Mouse (Mus musculus): ENCODE measurements at regions not wholly inside any gene's neighbourhood (a gene's known extent, or its start where the extent isn't known, plus 50 kb on each side); places are given as distances from the start of the nearest gene placed in this dataset.

DNA sequence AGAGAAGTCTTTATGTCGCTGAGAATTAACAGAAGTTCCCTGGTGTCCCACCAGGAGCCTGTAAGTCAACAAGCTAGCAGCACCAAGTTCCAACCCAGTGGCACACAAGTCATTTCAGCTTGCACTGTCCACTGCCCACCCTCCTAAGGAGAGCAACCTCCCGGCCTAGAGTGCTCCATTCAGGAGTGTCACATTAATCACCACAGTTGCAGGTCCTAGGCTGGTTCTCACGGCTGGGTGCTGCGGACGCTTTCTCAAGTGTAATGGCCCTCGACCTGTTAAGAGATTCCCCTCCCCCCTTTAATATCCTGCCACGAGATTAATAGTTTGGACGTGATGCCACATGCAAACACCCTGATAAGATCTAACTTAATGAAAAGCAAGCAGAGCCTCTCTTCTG is 288.2 kb upstream of the Usp25 start:
- Histone ChIP-seq H3K36me3 (ENCODE audit: control insufficient read depth, insufficient read depth, low read length) (no peaks in the 10 kb centered on the region), H3K27me3 (ENCODE audit: control insufficient read depth, insufficient read depth, low read length) (no peaks in the 10 kb centered on the region), H3K9ac (ENCODE audit: low read length) (no peak overlapping the region), H3K27ac (ENCODE audit: low read depth, low read length) (no peak overlapping the region), H3K9me3 (ENCODE audit: control insufficient read depth, low read length) (no peaks in the 10 kb centered on the region), H3K4me3 (ENCODE audit: low read depth, low read length) (no peak overlapping the region), H3K4me1 (ENCODE audit: control insufficient read depth, insufficient read depth, low read length) (no peaks in the 10 kb centered on the region), H3K4me2 (ENCODE audit: low read depth) (no peak overlapping the region)
- ATAC-seq (ENCODE audit: insufficient read depth, low FRiP score, low TSS enrichment), result peak; percentile 63
- peak; percentile 30 for DNase-seq (ENCODE audit: low spot score)
- WGBS, result 19% methylated on average over 8 of the region's 8 CpGs

DNA sequence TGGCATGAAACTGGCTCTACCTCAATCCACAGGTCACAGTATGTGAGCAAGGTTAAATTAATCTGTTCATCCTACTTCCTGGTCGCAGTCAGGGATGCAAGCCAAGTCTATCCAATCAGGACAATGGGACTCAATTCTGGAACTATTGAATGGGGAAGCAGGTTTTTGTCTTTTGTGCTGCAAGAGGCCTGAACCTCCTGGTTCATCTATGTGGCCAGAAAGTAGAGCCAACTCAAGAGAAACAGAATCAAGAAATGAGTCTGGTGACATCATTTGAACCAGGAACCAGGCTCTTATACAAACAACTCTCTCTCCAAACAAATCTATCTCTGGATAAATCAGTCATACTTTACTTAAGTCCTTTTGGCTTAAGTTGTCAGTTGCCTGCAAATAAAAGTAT is 294.7 kb upstream of the Usp25 start:
- 94% methylated on average over 1 of the region's 1 CpGs for WGBS
- H3K27me3 ChIP-seq (ENCODE audit: control insufficient read depth, insufficient read depth, low read length), result no peaks in the 10 kb centered on the region
- no peak overlapping the region for H3K4me3 ChIP-seq (ENCODE audit: low read depth, low read length)
- no peaks in the 10 kb centered on the region for H3K36me3 ChIP-seq (ENCODE audit: control insufficient read depth, insufficient read depth, low read length)
- no peak overlapping the region for H3K27ac ChIP-seq (ENCODE audit: low read depth, low read length)
- no peak for DNase-seq (ENCODE audit: low spot score)
- ATAC-seq (ENCODE audit: insufficient read depth, low FRiP score, low TSS enrichment), result no peak
- no peak overlapping the region for H3K4me2 ChIP-seq (ENCODE audit: low read depth)
- H3K9me3 ChIP-seq (ENCODE audit: control insufficient read depth, low read length), result no peaks in the 10 kb centered on the region
- H3K9ac ChIP-seq (ENCODE audit: low read length), result no peak overlapping the region
- no peaks in the 10 kb centered on the region for H3K4me1 ChIP-seq (ENCODE audit: control insufficient read depth, insufficient read depth, low read length)

DNA sequence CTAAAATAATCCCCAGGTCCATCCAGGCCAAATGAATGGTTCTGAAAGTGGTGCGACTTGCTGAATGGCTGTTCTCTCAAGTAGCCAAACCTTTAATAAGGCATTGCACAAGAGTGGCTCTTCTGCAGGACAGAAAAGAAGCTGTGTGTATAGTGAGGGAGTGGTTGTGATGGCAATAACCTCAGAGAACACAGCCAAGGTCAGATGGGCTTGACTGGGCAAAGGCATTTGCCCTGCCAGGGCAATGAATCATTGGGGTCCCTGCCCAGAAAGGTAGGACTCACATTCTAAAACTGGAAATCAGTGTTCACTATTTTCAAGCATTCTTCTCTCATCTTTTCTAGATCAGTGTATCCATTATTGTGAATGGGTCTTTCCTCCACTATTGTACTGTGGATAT is 295.4 kb upstream of the Usp25 start:
- H3K9ac ChIP-seq (ENCODE audit: low read length), result no peak overlapping the region
- WGBS, result 97% methylated on average over 1 of the region's 1 CpGs
- ATAC-seq (ENCODE audit: insufficient read depth, low FRiP score, low TSS enrichment) (no peak), DNase-seq (ENCODE audit: low spot score) (no peak)
- no peak overlapping the region for H3K4me2 ChIP-seq (ENCODE audit: low read depth)
- no peak overlapping the region for H3K4me3 ChIP-seq (ENCODE audit: low read depth, low read length)
- H3K27me3 ChIP-seq (ENCODE audit: control insufficient read depth, insufficient read depth, low read length), result no peaks in the 10 kb centered on the region
- H3K4me1 ChIP-seq (ENCODE audit: control insufficient read depth, insufficient read depth, low read length), result no peaks in the 10 kb centered on the region
- no peaks in the 10 kb centered on the region for H3K9me3 ChIP-seq (ENCODE audit: control insufficient read depth, low read length)
- no peaks in the 10 kb centered on the region for H3K36me3 ChIP-seq (ENCODE audit: control insufficient read depth, insufficient read depth, low read length)
- H3K27ac ChIP-seq (ENCODE audit: low read depth, low read length), result no peak overlapping the region

- H3K4me2 ChIP-seq (ENCODE audit: low read depth), result no peak overlapping the region
- 56% methylated on average over 6 of the region's 6 CpGs for WGBS
Observed at GRCm38 (mm10) chr16:76694913-76695312, 318.6 kb upstream of the Usp25 start.

GRCm38 (mm10) chr16:76687735-76688447 is 314.3 kb upstream of the Nrip1 start:
- DNase-seq (ENCODE audit: low spot score), result no peak
- no peaks in the 10 kb centered on the region for H3K27me3 ChIP-seq (ENCODE audit: control insufficient read depth, insufficient read depth, low read length)
- ATAC-seq (ENCODE audit: insufficient read depth, low FRiP score, low TSS enrichment), result no peak
- WGBS, result 94% methylated on average over 18 of the region's 18 CpGs
- no peaks in the 10 kb centered on the region for H3K36me3 ChIP-seq (ENCODE audit: control insufficient read depth, insufficient read depth, low read length)
- no peak overlapping the region for H3K9ac ChIP-seq (ENCODE audit: low read length)
- no peak overlapping the region for H3K4me3 ChIP-seq (ENCODE audit: low read depth, low read length)
- H3K27ac ChIP-seq (ENCODE audit: low read depth, low read length), result no peak overlapping the region
- H3K4me1 ChIP-seq (ENCODE audit: control insufficient read depth, insufficient read depth, low read length), result no peaks in the 10 kb centered on the region
- no peaks in the 10 kb centered on the region for H3K9me3 ChIP-seq (ENCODE audit: control insufficient read depth, low read length)
- no peak overlapping the region for H3K4me2 ChIP-seq (ENCODE audit: low read depth)

More at GRCm38 (mm10) chr16:76694913-76695312, 318.6 kb upstream of the Usp25 start:
- Histone ChIP-seq H3K9ac (ENCODE audit: low read length) (no peak overlapping the region), H3K9me3 (ENCODE audit: control insufficient read depth, low read length) (no peaks in the 10 kb centered on the region), H3K27ac (ENCODE audit: low read depth, low read length) (no peak overlapping the region), H3K36me3 (ENCODE audit: control insufficient read depth, insufficient read depth, low read length) (no peaks in the 10 kb centered on the region), H3K4me1 (ENCODE audit: control insufficient read depth, insufficient read depth, low read length) (no peaks in the 10 kb centered on the region), H3K27me3 (ENCODE audit: control insufficient read depth, insufficient read depth, low read length) (no peaks in the 10 kb centered on the region), H3K4me3 (ENCODE audit: low read depth, low read length) (no peak overlapping the region)
- no peak for ATAC-seq (ENCODE audit: insufficient read depth, low FRiP score, low TSS enrichment)
- peak; percentile 16 for DNase-seq (ENCODE audit: low spot score)

- WGBS, result 43% methylated on average over 8 of the region's 8 CpGs
- DNase-seq (ENCODE audit: low spot score), result no peak
- H3K4me1 ChIP-seq (ENCODE audit: control insufficient read depth, insufficient read depth, low read length), result no peaks in the 10 kb centered on the region
- H3K4me2 ChIP-seq (ENCODE audit: low read depth), result no peak overlapping the region
- H3K9ac ChIP-seq (ENCODE audit: low read length), result no peak overlapping the region
- H3K27ac ChIP-seq (ENCODE audit: low read depth, low read length), result no peak overlapping the region
- ATAC-seq (ENCODE audit: insufficient read depth, low FRiP score, low TSS enrichment), result peak; percentile 71; the same call in 1 of the 2 replicates
- H3K27me3 ChIP-seq (ENCODE audit: control insufficient read depth, insufficient read depth, low read length), result no peaks in the 10 kb centered on the region
- no peaks in the 10 kb centered on the region for H3K9me3 ChIP-seq (ENCODE audit: control insufficient read depth, low read length)
- H3K36me3 ChIP-seq (ENCODE audit: control insufficient read depth, insufficient read depth, low read length), result no peaks in the 10 kb centered on the region
- H3K4me3 ChIP-seq (ENCODE audit: low read depth, low read length), result no peak overlapping the region
Observed at GRCm38 (mm10) chr16:76685562-76685961, 311.9 kb upstream of the Nrip1 start.

GRCm38 (mm10) chr16:76680061-76680911 is 306.7 kb upstream of the Nrip1 start:
- peak; percentile 26 for DNase-seq (ENCODE audit: low spot score)
- no peak overlapping the region for H3K4me2 ChIP-seq (ENCODE audit: low read depth)
- no peaks in the 10 kb centered on the region for H3K36me3 ChIP-seq (ENCODE audit: control insufficient read depth, insufficient read depth, low read length)
- no peak overlapping the region for H3K4me3 ChIP-seq (ENCODE audit: low read depth, low read length)
- no peak for ATAC-seq (ENCODE audit: insufficient read depth, low FRiP score, low TSS enrichment)
- H3K4me1 ChIP-seq (ENCODE audit: control insufficient read depth, insufficient read depth, low read length), result no peaks in the 10 kb centered on the region
- no peaks in the 10 kb centered on the region for H3K27me3 ChIP-seq (ENCODE audit: control insufficient read depth, insufficient read depth, low read length)
- H3K27ac ChIP-seq (ENCODE audit: low read depth, low read length), result no peak overlapping the region
- H3K9ac ChIP-seq (ENCODE audit: low read length), result no peak overlapping the region
- 75% methylated on average over 19 of the region's 19 CpGs for WGBS
- H3K9me3 ChIP-seq (ENCODE audit: control insufficient read depth, low read length), result no peaks in the 10 kb centered on the region

- no peaks in the 10 kb centered on the region for H3K4me1 ChIP-seq (ENCODE audit: control insufficient read depth, insufficient read depth, low read length)
- H3K36me3 ChIP-seq (ENCODE audit: control insufficient read depth, insufficient read depth, low read length), result no peaks in the 10 kb centered on the region
- no peak overlapping the region for H3K9ac ChIP-seq (ENCODE audit: low read length)
- no peak for DNase-seq (ENCODE audit: low spot score)
- no peaks in the 10 kb centered on the region for H3K9me3 ChIP-seq (ENCODE audit: control insufficient read depth, low read length)
- ATAC-seq (ENCODE audit: insufficient read depth, low FRiP score, low TSS enrichment), result no peak
- H3K4me3 ChIP-seq (ENCODE audit: low read depth, low read length), result no peak overlapping the region
- 88% methylated on average over 3 of the region's 3 CpGs for WGBS
- H3K27me3 ChIP-seq (ENCODE audit: control insufficient read depth, insufficient read depth, low read length), result no peaks in the 10 kb centered on the region
- no peak overlapping the region for H3K27ac ChIP-seq (ENCODE audit: low read depth, low read length)
- H3K4me2 ChIP-seq (ENCODE audit: low read depth), result no peak overlapping the region
Observed at GRCm38 (mm10) chr16:76678885-76679284, 305.3 kb upstream of the Nrip1 start.

DNA sequence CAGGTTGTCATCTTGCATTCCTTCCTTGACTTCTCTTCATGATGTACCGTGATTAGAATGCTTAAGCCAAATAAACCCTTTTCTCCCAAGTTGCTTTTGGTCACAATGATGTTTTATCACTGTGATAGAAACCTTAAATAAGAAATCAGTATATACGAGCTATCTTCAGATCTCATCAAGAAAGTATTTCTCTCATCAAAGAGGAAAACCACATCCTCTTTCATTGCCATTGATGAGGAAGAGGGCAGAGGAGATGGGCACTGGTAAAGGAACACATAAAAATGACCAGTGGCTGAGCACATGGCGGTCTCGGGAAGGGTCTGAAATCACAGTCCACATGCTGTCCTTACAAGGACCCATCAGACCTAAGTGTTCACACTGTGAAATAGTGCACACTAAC is 296.2 kb upstream of the Nrip1 start:
- ATAC-seq (ENCODE audit: insufficient read depth, low FRiP score, low TSS enrichment) (no peak), DNase-seq (ENCODE audit: low spot score) (no peak)
- Histone ChIP-seq H3K36me3 (ENCODE audit: control insufficient read depth, insufficient read depth, low read length) (no peaks in the 10 kb centered on the region), H3K4me1 (ENCODE audit: control insufficient read depth, insufficient read depth, low read length) (no peaks in the 10 kb centered on the region), H3K9me3 (ENCODE audit: control insufficient read depth, low read length) (no peaks in the 10 kb centered on the region), H3K4me3 (ENCODE audit: low read depth, low read length) (no peak overlapping the region), H3K9ac (ENCODE audit: low read length) (no peak overlapping the region), H3K27ac (ENCODE audit: low read depth, low read length) (no peak overlapping the region), H3K4me2 (ENCODE audit: low read depth) (no peak overlapping the region), H3K27me3 (ENCODE audit: control insufficient read depth, insufficient read depth, low read length) (no peaks in the 10 kb centered on the region)
- WGBS, result 93% methylated on average over 4 of the region's 4 CpGs

Measured in neural tube, embryonic 11.5 days (tissue).